Mouse (Mus musculus): Measurements from ENCODE around the gene Prss44.

DNA sequence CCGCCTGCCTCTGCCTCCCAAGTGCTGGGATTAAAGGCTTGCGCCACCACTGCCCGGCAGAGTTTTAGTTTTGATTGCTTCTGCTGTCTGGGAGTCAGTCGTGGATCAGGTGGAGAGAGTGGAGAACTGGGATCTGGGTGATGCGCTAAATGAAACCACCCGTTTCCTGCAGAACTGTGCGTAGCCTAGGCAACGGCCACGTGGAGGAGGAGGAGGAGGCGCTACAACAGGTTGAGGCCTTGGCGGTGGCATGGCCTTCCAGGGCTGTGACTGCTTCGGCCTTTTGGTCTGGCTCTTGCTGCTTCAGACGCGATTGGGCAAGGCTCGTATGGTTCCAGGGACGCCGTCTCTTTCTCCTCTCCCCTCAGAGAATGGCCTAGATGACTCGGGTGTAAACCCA lies at the start of gene Prss44:
- TF ChIP-seq POLR2A (IDR thresholded peaks at IDR 0.05; ENCODE audit: borderline replicate concordance, insufficient read depth, low read length), result no peak
- TF ChIP-seq CTCF (IDR thresholded peaks at IDR 0.05; ENCODE audit: borderline replicate concordance, insufficient read depth, low read depth, low read length), result no peak

All from cerebellum, adult 2 months (tissue).